Mouse (Mus musculus) lung, adult 18-20 months (tissue): ENCODE data around the gene Madcam1.
"Not testable (repeated sequence)": the region's sequence is repeated elsewhere in the genome, so short reads cannot be mapped to it uniquely, and the experiment has no call there.

Experiments used
- DNase-seq, 2 experiments: peaks; one replicate each; pipeline ENCODE4 v3.0.0; 2022; ENCODE audit warnings: mixed read lengths in 2 of 2

Gene Madcam1

GRCm38 (mm10) chr10:79691986-79692548, 27.7 kb downstream of the Madcam1 start:
- DNase-seq, result no peak

- no peak for DNase-seq
Measured at GRCm38 (mm10) chr10:79693580-79694378, 29.4 kb downstream of the Madcam1 start.

- DNase-seq, result no peak
Measured at GRCm38 (mm10) chr10:79694379-79694655, 30.0 kb downstream of the Madcam1 start.

- peak; percentile 80 to 83 for DNase-seq
Measured at GRCm38 (mm10) chr10:79695231-79696128, 31.1 kb downstream of the Madcam1 start.

GRCm38 (mm10) chr10:79696129-79696651, 31.8 kb downstream of the Madcam1 start:
- peak; percentile 56 to 58 for DNase-seq

- no peak for DNase-seq
Measured at GRCm38 (mm10) chr10:79697916-79698315, 33.6 kb downstream of the Madcam1 start.

GRCm38 (mm10) chr10:79698459-79698858, 34.1 kb downstream of the Madcam1 start:
- DNase-seq, result no peak

- DNase-seq, result no peak
Measured at GRCm38 (mm10) chr10:79700676-79701075, 36.3 kb downstream of the Madcam1 start.

- peak; percentile 90 to 93 for DNase-seq
Measured at GRCm38 (mm10) chr10:79701443-79702129, 37.2 kb downstream of the Madcam1 start.

- DNase-seq, result not testable (repeated sequence)
Measured at GRCm38 (mm10) chr10:79702970-79703369, 38.6 kb downstream of the Madcam1 start.

- no peak for DNase-seq
Measured at GRCm38 (mm10) chr10:79703541-79703940, 39.2 kb downstream of the Madcam1 start.

- DNase-seq, result peak; percentile 98 to 99
Measured at GRCm38 (mm10) chr10:79704065-79704969, 40.0 kb downstream of the Madcam1 start, which contains the start of gene Bsg. Bsg (plus strand) TSS chr10:79704491.

- no peak for DNase-seq
Measured at GRCm38 (mm10) chr10:79704970-79705360, 40.6 kb downstream of the Madcam1 start.

GRCm38 (mm10) chr10:79705951-79706350, 41.6 kb downstream of the Madcam1 start:
- DNase-seq, result no peak

GRCm38 (mm10) chr10:79706406-79707094, 42.2 kb downstream of the Madcam1 start:
- no peak for DNase-seq

- no peak for DNase-seq
Measured at GRCm38 (mm10) chr10:79707162-79707561, 42.8 kb downstream of the Madcam1 start.

GRCm38 (mm10) chr10:79707759-79708158, 43.4 kb downstream of the Madcam1 start:
- no peak for DNase-seq

- DNase-seq, result peak in 1 of 2 experiments; percentile 51
Measured at GRCm38 (mm10) chr10:79708668-79709067, 44.3 kb downstream of the Madcam1 start.

- DNase-seq, result no peak
Measured at GRCm38 (mm10) chr10:79709307-79709706, 44.9 kb downstream of the Madcam1 start.

GRCm38 (mm10) chr10:79712029-79712428, 47.7 kb downstream of the Madcam1 start:
- no peak for DNase-seq
